Mouse (Mus musculus): ENCODE data around the gene Smarcad1. TPM values are rescaled to one million over a fixed set of nuclear protein-coding genes. Genes with fewer than 3 reads are reported as not detected.
A peak's percentile ranks its signal among the peaks of the same experiment; 100 is the strongest.

Gene Smarcad1
- total and polyA plus RNA-seq, 2 experiments from 2014 or later, result 25.0 to 34.4 TPM

DNA sequence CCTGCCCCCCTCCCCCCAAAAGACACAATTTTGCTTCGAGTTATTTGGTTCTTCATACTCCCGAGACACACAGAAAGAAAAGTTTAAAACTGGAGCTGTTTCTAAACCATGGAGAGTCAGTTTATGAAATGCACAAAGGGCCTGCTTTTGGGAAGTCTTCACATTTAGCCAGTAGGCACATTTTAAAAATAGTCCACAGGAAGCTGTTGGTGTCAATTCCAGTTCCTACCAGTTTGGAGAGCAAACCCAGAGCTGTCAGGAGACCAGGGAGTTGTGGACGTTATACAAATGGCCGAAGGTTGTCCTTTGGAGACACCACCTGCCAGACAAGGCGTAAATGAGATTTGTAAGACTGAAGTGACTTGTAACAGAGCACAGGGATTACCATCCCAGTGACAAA is 122.6 kb downstream of the Smarcad1 start:
- Histone ChIP-seq H3K27me3 (ENCODE audit: control insufficient read depth, insufficient read depth, low read length) (no peaks in the 10 kb centered on the region), H3K9ac (replicated peaks; ENCODE audit: low read depth, low read length) (no peak overlapping the region), H3K27ac (ENCODE audit: low read depth) (peak overlapping the region; percentile 41; the same call in 1 of the 2 replicates), H3K4me3 (ENCODE audit: low read depth, low read length) (no peak overlapping the region), H3K4me1 (ENCODE audit: control insufficient read depth, insufficient read depth) (no peaks in the 10 kb centered on the region), H3K36me3 (replicated peaks; ENCODE audit: control insufficient read depth, insufficient read depth, low read length) (no peaks in the 10 kb centered on the region), H3K9me3 (replicated peaks; ENCODE audit: control insufficient read depth, low read length) (no peaks in the 10 kb centered on the region), H3K4me2 (ENCODE audit: low read depth, low read length) (no peak overlapping the region)
- ATAC-seq (ENCODE audit: insufficient read depth, low read depth), result peak; percentile 64; the same call in 1 of the 2 replicates
- no peak for TF ChIP-seq EP300 (IDR thresholded peaks at IDR 0.05; ENCODE audit: low read depth)
- no peak for TF ChIP-seq CTCF (IDR thresholded peaks at IDR 0.05; ENCODE audit: low read depth)
- 31% methylated on average over 5 of the region's 5 CpGs for WGBS
- peak; percentile 43 for DNase-seq (ENCODE audit: low spot score)

Other genes with a start within 250 kb of the Smarcad1 start
- gene Hpgds, start 102.3 kb downstream of the Smarcad1 start, total RNA-seq (2014; rRNA removed; ENCODE audit: low replicate concordance), result 1.3 and 1.9 TPM in 2 replicates
- 0.96 and 2.7 TPM in 2 replicates for gene Hpgds, start 102.3 kb downstream of the Smarcad1 start, polyA plus RNA-seq (2015; fragmentation: Nextera tagmentation; extraction: Ambion mirVana)